Mouse (Mus musculus) leukemia stem cell, adult 10-12 weeks (primary cell): Measurements from ENCODE around the gene Snrnp25. TPM values are rescaled to one million over a fixed set of nuclear protein-coding genes. Genes with fewer than 3 reads are reported as not detected.

Experiments used
- polyA plus RNA-seq: library from polyadenylated mRNA; stranded (reverse); fragments of >175 nt; gene quantifications from 2 replicates; pipeline ENCODE4 v1.2.3, GENCODE M21; 2012; ENCODE audit warnings: low replicate concordance

The Snrnp25 gene
- polyA plus RNA-seq = 19.5 and 33.5 TPM in 2 replicates

GRCm38 (mm10) chr11:32205058-32205873 is at the start of gene Snrnp25:
Snrnp25 (plus strand) TSS chr11:32205415.

GRCm38 (mm10) chr11:32200075-32200601 is 5.1 kb upstream of the Snrnp25 start, which contains the start of gene Il9r:
Il9r (minus strand) TSS chr11:32200279.

GRCm38 (mm10) chr11:32221951-32222409 is 16.8 kb downstream of the Snrnp25 start, which contains the start of gene Rhbdf1:
Rhbdf1 (minus strand) TSS chr11:32222300.

GRCm38 (mm10) chr11:32226124-32226871 is 21.1 kb downstream of the Snrnp25 start, which contains the start of gene Mpg:
Mpg (plus strand) TSS chr11:32226505.

Other genes starting within 250 kb of the Snrnp25 start
- not detected in 2 replicates for gene 4930524B15Rik, start 239.8 kb upstream of the Snrnp25 start, polyA plus RNA-seq
- 0.25 and 0.33 TPM in 2 replicates for gene Nsg2, start 205.0 kb upstream of the Snrnp25 start, polyA plus RNA-seq
- gene Il9r, start 5.1 kb upstream of the Snrnp25 start, polyA plus RNA-seq = 4.6 and 4.7 TPM in 2 replicates
- gene Rhbdf1, start 16.9 kb downstream of the Snrnp25 start, polyA plus RNA-seq = 3.8 and 6.7 TPM in 2 replicates
- gene Mpg, start 21.1 kb downstream of the Snrnp25 start, polyA plus RNA-seq = 13.5 and 23.9 TPM in 2 replicates
- gene Nprl3, start 62.3 kb downstream of the Snrnp25 start, polyA plus RNA-seq = 61.7 and 82.0 TPM in 2 replicates
- not detected in 2 replicates for gene Hba-x, start 71.0 kb downstream of the Snrnp25 start, polyA plus RNA-seq
- gene Hba-a1, start 78.1 kb downstream of the Snrnp25 start, polyA plus RNA-seq = 52,749 and 137,215 TPM in 2 replicates
- gene Hbq1b, start 81.5 kb downstream of the Snrnp25 start, polyA plus RNA-seq = 2.8 and 4.7 TPM in 2 replicates
- 23,584 and 73,933 TPM in 2 replicates for gene Hba-a2, start 91.1 kb downstream of the Snrnp25 start, polyA plus RNA-seq
- not detected in 2 replicates for gene Hbq1a, start 94.7 kb downstream of the Snrnp25 start, polyA plus RNA-seq
- gene Sh3pxd2b, start 142.4 kb downstream of the Snrnp25 start, polyA plus RNA-seq = 0.36 and 0.38 TPM in 2 replicates
- 0.48 and 1.4 TPM in 2 replicates for gene Ubtd2, start 250.0 kb downstream of the Snrnp25 start, polyA plus RNA-seq